Mouse (Mus musculus) liver, adult 2 months (tissue): ENCODE measurements around the gene Wsb2.

ENCODE experiments used
- CTCF ChIP-seq: fragments of 200-500 bp; IDR thresholded peaks from 2 replicates; pipeline ENCODE4 v1.5.1; 2011; ENCODE audit warnings: low read depth, low read length, control low read depth
- POLR2A ChIP-seq: fragments of 200-500 bp; IDR thresholded peaks from 2 replicates; pipeline ENCODE4 v1.6.1; 2011; ENCODE audit warnings: low read length, control low read depth; ENCODE audit not compliant: insufficient read depth; ENCODE audit errors: extremely low read depth

GRCm38 (mm10) chr5:117357478-117358247 lies 559 bp downstream of the Wsb2 start:
- TF ChIP-seq CTCF (no peak), POLR2A (no peak)
